Mouse (Mus musculus) lung, postnatal 14 days (tissue): ENCODE results near the gene Myl12a.

ENCODE experiments used
- DNase-seq: peaks from one replicate; pipeline ENCODE4 v3.0.0; 2021

Gene Myl12a

DNA sequence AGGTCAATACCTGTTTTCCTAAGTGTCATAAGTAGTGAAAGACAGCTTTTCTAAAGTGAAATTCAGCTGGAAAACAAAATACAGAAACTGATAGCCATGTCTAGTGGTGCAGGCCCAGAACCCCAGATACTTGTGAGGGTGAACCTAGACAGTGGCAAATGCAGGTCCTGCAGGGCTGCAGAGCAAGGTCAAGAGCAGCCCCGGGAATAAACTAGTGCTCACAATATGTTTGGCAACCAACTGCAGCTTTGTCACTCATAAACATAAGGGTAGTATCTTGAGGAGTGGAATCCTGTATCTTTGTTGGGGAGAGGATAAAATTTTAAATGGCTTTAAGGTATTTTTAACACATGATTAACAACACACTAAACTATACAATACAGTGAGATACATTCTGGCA, 7.1 kb upstream of the Myl12a start:
- DNase-seq: no peak

DNA sequence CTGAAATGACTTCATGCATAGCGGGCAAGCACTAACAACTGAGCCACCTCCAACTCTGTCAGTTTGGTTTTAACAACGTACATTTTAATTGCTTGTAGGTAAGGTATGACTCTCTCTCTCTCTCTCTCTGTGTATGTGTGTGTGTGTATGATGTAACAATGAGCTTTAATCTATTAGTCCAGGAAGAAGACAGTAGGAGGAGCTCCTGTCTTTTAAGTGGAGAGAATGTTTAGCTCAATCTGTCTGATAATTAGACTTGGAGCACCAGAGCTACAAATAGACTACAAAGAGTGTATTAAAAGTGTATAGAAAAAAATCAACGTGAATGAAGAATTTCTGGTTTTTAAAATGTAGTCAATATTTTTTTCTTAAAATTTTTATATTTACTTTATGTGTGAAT, 6.0 kb upstream of the Myl12a start:
- no peak for DNase-seq

GRCm38 (mm10) chr17:71006976-71007375, 4.3 kb upstream of the Myl12a start:
- no peak for DNase-seq

DNA sequence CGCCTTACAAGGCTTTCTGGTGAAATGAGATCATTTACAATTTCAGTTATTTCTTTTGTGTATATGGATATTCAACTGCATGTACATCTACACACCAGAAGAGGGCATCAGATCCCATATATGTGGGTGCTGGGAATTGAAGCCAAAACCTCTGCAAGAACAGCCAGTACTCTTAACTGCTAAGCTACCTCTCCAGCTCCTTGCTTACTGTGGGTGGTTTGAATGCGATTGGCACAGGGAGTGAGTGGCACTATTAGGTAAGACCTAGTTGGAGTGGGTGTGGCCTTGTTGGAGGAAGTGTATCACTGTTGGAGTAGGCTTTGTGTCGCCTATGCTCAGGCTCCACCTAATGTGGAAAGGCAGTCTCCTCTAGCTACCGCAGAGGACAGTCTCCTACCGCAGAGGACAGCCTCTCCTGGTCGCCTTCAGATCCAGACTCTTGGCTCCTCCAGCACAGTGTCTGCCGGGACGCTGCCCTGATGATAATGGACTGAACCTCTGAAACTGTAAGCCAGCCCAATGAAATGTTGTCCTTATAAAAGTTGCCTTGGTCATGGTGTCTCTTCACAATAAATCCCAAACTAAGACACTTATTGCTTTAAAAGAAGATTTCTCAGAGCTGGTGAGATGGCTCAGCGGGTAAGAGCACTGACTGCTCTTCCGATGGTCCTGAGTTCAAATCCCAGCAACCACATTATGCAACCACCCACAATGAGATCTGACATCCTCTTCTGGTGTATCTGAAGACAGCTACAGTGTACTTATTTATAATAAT, 1.7 kb upstream of the Myl12a start:
- DNase-seq: no peak

- no peak for DNase-seq
Observed at GRCm38 (mm10) chr17:71003721-71004120, 1.0 kb upstream of the Myl12a start.

GRCm38 (mm10) chr17:71003112-71003511, 434 bp upstream of the Myl12a start:
- no peak for DNase-seq

- DNase-seq: peak; percentile 99
Observed at GRCm38 (mm10) chr17:71002081-71002743, 466 bp downstream of the Myl12a start, which contains the start of gene Myom1. Myom1 (plus strand) TSS chr17:71002633.

DNA sequence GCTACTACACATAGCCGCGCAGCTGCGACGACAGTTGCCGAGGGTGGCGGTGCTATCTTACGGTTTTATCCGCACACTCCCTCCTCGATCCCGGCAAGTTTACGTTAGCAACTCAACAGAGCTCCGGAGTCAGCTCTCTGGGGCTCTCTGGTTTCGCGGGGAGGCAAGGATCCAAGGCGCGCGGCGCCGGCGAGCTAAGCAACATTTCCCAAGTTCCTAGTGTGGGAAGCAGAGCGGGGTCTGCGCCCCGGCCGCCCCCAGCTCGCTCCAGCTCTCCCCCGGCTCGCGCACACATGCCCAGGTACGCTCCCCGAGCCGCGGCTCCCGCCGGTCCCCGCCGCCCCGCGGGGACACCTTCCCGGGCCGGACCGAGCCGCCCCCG, 988 bp downstream of the Myl12a start:
- DNase-seq: peak; percentile 54

DNA sequence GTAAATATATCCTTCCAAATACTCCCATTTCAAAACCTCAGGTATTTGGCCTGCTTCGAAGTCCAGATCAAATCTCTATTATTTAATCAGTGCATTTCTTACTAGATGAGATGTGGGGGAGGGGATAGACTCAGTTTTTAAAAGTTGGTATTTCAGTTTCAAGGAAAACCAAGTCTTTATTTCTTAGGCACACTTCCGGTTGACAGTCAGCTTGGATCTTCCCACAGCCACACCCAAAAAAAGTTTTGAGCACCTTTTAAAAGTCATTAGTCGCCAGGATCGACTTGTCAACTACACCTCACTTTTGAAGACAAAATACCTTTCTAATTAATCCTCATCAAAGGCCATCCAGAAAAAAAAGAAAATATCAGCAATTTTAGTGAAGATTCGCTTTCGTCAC, 1.6 kb downstream of the Myl12a start:
- DNase-seq: no peak

- no peak for DNase-seq
Observed at GRCm38 (mm10) chr17:71000255-71000654, 2.4 kb downstream of the Myl12a start.

GRCm38 (mm10) chr17:70999187-70999586, 3.5 kb downstream of the Myl12a start:
- DNase-seq: no peak

GRCm38 (mm10) chr17:70998400-70998975, 4.2 kb downstream of the Myl12a start:
- no peak for DNase-seq

- DNase-seq: no peak
Observed at GRCm38 (mm10) chr17:70997836-70998235, 4.8 kb downstream of the Myl12a start.

DNA sequence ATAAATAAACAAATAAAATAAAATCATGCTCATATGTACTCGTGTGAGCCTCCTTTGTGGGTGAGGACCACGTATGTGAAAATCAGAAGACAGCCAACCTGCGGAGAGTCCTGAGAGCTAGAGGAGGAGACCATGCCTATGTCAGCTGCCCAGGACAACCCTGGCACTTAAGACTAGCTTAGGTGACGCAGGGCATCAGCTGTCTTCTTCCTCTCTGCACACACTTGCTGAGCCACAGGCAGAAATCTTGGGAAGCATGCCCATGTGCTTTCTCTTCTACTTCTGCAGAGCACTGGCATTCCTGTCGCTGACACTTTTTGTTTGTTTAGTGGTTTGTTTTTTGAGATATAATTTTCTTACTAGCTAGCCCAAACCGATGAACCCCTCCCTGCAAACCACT, 7.1 kb downstream of the Myl12a start:
- no peak for DNase-seq

- no peak for DNase-seq
Observed at GRCm38 (mm10) chr17:70994671-70995070, 8.0 kb downstream of the Myl12a start.

- peak; percentile 44 for DNase-seq
Observed at GRCm38 (mm10) chr17:70993385-70993807, 9.3 kb downstream of the Myl12a start.

GRCm38 (mm10) chr17:70992662-70993061, 10.0 kb downstream of the Myl12a start:
- DNase-seq: no peak

GRCm38 (mm10) chr17:70991706-70992625, 10.7 kb downstream of the Myl12a start:
- peak; percentile 42 for DNase-seq

- peak; percentile 90 for DNase-seq
Observed at GRCm38 (mm10) chr17:70990403-70991303, 12.0 kb downstream of the Myl12a start.

DNA sequence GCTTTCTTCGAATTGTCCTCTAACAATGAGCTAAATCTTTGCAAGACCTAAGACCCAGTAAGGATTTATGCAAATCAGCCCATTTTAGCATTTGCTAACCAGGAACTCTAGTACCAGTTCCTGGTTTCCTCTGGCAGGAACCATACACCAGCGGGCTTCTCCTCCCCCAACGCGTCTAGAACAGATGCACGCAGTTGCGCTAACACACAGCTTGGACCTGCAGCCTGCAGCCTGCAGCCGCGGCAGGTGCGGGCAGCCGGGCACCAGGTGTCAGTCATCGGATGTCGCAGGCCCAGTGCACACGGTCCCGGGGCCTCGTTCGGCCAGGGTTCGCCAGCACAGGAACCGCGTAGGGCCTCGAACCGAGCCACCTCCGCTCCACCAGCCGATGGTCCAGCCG, 12.7 kb downstream of the Myl12a start:
- peak; percentile 40 for DNase-seq

DNA sequence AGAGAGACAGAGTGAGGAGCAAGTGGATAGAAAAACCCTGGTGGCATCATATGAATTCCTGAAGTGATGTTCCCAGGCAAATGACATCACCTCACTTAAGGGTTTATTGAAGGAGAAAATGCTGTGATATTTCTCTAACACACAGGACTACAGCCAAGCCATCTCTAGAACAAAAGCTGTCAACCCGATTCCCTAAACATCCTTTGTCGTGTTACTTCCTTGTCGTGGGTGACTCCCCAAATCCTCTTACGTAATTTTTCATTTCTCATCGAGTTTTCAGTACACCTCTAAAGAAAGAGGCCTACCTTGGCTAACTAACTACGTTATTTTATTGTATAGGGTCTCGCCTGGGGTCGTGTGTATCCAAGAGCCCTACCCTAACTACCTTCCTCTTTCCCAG, 13.2 kb downstream of the Myl12a start:
- no peak for DNase-seq

DNA sequence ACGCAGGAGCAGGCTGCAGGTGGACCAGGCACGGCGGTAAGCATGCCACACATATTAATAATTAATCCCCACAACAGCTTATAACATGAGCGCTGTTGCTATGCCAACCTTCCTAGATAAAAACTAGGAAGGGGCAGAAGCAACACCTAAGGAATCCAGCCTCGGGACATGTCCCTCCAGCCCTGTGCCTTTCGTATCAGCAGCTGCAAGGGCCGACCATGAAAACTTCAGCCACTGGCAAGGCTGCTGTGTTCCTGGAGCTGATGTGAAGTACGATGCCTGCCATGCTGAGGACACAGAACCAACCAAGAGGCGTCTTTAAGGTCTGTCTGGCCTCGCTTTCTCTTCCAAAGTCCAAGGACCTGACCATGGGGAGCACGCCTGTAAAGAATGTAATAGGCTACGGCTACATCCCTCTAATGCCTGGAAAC, 14.3 kb downstream of the Myl12a start:
- DNase-seq: no peak
